Mouse (Mus musculus) ES-Bruce4 (cell line): Measurements from ENCODE around the gene Dhrs7. TPM values are rescaled to one million over a fixed set of nuclear protein-coding genes. Genes with fewer than 3 reads are reported as not detected.

Source experiments
- H3K27ac ChIP-seq: 2 replicates; pipeline ENCODE4 v1.5.1; 2012; ENCODE audit warnings: low read length, inconsistent platforms; ENCODE audit not compliant: insufficient read depth
- H3K27me3 ChIP-seq: 2 replicates; pipeline ENCODE4 v1.6.1; 2012; ENCODE audit warnings: mild to moderate bottlenecking, low read length, inconsistent platforms; ENCODE audit not compliant: control insufficient read depth, poor library complexity, insufficient read depth, severe bottlenecking
- H3K36me3 ChIP-seq: 2 replicates; pipeline ENCODE4 v1.6.1; 2012; ENCODE audit warnings: inconsistent platforms, mild to moderate bottlenecking, low read length, moderate library complexity; ENCODE audit not compliant: control insufficient read depth, poor library complexity, insufficient read depth, severe bottlenecking
- H3K4me1 ChIP-seq: one replicate; pipeline ENCODE4 v1.8.1; 2011; ENCODE audit warnings: low read length; ENCODE audit not compliant: control insufficient read depth, insufficient read depth
- H3K4me3 ChIP-seq: 2 replicates; pipeline ENCODE4 v1.5.1; 2011; ENCODE audit warnings: low read depth, mild to moderate bottlenecking, low read length
- H3K9ac ChIP-seq: 2 replicates; pipeline ENCODE4 v1.6.1; 2012; ENCODE audit warnings: low read depth, mild to moderate bottlenecking, inconsistent platforms; ENCODE audit not compliant: poor library complexity, severe bottlenecking
- H3K9me3 ChIP-seq: replicated peaks from 2 replicates; pipeline ENCODE4 v1.6.1; 2012; ENCODE audit warnings: mild to moderate bottlenecking, low read length, inconsistent platforms; ENCODE audit not compliant: control insufficient read depth, poor library complexity, insufficient read depth, severe bottlenecking
- CTCF ChIP-seq: IDR thresholded peaks from one replicate; pipeline ENCODE4 v1.8.1; 2011; ENCODE audit warnings: low read depth, low read length
- EP300 ChIP-seq: IDR thresholded peaks from 2 replicates; pipeline ENCODE4 v1.6.1; 2011; ENCODE audit warnings: low read depth, low read length; ENCODE audit not compliant: insufficient read depth
- POLR2A ChIP-seq: IDR thresholded peaks from one replicate; pipeline ENCODE4 v1.8.1; 2011; ENCODE audit warnings: low read length; ENCODE audit not compliant: insufficient read depth
- polyA plus RNA-seq: library from polyadenylated mRNA; stranded (reverse); fragments of >200 nt; gene quantifications from 2 replicates; pipeline ENCODE4 v1.2.4, GENCODE M21; 2011; ENCODE audit warnings: low read depth; ENCODE audit not compliant: missing spikeins, insufficient read depth, insufficient read length

Dhrs7 gene
- 38.0 and 42.7 TPM in 2 replicates for polyA plus RNA-seq

DNA sequence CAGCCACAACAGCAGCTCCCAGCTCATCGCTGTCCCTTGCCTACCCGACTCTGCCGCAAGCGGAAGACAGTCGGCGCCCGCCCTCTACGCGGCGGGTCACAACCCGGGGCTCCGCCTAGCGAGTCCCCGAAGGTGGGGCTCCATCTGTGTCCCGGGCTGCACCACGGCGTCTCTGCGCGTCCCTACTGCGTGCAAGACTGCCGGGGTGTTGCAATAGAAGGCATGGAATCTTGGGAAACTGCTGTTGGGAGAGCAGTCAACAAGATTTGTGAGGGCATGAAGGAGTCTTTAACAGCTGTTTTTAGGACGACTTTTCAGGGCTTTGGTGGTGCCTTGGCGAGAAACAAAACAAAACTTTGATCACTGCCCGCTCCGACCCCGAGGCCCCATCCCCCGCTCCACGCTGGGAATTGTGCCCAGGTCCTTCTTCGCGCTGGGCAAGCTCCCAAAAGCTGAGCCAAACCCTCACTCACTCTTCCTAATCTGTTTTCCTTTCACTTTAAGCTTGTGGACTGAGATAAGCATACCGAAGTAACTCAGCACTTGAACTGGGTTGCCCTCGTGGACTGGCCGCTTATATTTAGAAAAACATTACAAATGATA is at the start of gene Dhrs7:
TSS of gene Dhrs7 (minus strand) at position 175 of the 603 bp plus-strand sequence.
- peaks cover 15% of the 10 kb centered on the region for H3K9me3 ChIP-seq
- H3K27me3 ChIP-seq, result no peaks in the 10 kb centered on the region
- H3K9ac ChIP-seq, result peak within 1 kb of the TSS; percentile 35
- peak within 1 kb of the TSS; percentile 70 for H3K4me3 ChIP-seq
- H3K27ac ChIP-seq, result peak within 1 kb of the TSS; percentile 94
- TF ChIP-seq CTCF, result no peak
- TF ChIP-seq POLR2A, result peak; percentile 53
- peak; percentile 60; the same call in 1 of the 2 replicates for TF ChIP-seq EP300
- peaks cover 1% of the 10 kb centered on the region for H3K4me1 ChIP-seq
- no peaks in the 10 kb centered on the region for H3K36me3 ChIP-seq

DNA sequence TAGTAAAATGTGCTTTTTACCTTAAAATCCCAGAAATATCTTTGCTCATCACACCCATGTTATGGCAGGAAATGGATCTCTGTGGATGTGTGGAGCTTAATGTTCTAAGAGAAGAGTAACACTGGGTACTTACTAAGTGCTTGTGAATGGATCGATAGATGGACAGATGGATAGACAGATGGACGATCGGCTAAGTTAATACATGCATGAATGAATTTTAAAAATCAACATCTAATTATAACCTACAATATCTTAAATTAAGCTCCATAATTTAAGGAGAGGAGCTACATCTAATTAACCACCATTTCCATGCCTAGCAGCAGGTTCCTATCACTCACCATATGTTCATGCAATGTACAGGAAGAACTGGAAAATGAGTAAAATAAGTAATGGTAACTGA is 45.3 kb upstream of the Dhrs7 start:
- Histone ChIP-seq H3K4me1 (peaks cover 2% of the 10 kb centered on the region), H3K36me3 (no peaks in the 10 kb centered on the region), H3K27ac (no peak overlapping the region), H3K4me3 (no peak overlapping the region), H3K9me3 (no peaks in the 10 kb centered on the region), H3K9ac (no peak overlapping the region), H3K27me3 (no peaks in the 10 kb centered on the region)
- TF ChIP-seq CTCF (no peak), POLR2A (no peak), EP300 (no peak)

DNA sequence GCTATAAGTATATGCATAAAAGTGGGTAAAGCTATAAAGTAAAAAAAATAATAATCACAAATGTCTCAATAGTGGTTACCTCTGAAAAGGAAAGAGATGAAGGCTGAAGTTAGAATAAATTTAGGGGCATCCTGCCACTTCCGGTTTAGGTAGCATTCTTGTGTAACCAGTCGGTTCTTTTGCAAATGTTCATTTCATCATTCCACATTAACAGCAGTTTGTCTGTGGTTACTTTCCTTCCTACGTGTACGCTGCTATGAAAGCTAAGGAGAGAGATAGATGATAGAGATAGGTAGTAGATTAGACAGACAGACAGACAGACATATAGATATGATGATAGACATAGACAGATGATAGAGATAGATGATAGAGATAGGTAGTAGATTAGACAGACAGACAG is 39.4 kb upstream of the Dhrs7 start:
- Histone ChIP-seq H3K27ac (no peak overlapping the region), H3K36me3 (no peaks in the 10 kb centered on the region), H3K4me3 (no peak overlapping the region), H3K9me3 (no peaks in the 10 kb centered on the region), H3K4me1 (no peaks in the 10 kb centered on the region), H3K27me3 (no peaks in the 10 kb centered on the region), H3K9ac (no peak overlapping the region)
- TF ChIP-seq CTCF (no peak), EP300 (no peak)

DNA sequence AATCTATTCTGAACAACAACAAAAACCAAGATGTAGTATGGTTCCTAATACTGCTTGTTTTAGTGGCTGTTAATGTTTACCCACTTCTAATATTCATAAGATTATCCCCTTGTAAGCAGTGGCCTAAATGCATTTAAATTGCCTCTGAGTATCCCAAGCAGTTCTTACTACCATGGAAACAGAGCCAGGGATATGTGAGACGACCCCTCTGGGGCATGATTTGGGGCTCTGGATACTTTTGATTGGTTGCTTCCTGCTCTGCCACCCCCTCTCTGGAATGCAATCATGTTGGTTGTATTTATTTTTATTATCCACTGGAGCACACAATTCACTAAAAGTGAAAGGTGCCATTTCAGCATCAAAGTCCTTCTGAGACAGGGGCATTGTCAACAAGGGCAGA is 35.3 kb upstream of the Dhrs7 start:
- Histone ChIP-seq H3K27me3 (no peaks in the 10 kb centered on the region), H3K9ac (no peak overlapping the region), H3K27ac (no peak overlapping the region), H3K36me3 (no peaks in the 10 kb centered on the region), H3K9me3 (no peaks in the 10 kb centered on the region), H3K4me1 (no peaks in the 10 kb centered on the region), H3K4me3 (no peak overlapping the region)
- TF ChIP-seq EP300 (no peak), CTCF (no peak), POLR2A (no peak)

DNA sequence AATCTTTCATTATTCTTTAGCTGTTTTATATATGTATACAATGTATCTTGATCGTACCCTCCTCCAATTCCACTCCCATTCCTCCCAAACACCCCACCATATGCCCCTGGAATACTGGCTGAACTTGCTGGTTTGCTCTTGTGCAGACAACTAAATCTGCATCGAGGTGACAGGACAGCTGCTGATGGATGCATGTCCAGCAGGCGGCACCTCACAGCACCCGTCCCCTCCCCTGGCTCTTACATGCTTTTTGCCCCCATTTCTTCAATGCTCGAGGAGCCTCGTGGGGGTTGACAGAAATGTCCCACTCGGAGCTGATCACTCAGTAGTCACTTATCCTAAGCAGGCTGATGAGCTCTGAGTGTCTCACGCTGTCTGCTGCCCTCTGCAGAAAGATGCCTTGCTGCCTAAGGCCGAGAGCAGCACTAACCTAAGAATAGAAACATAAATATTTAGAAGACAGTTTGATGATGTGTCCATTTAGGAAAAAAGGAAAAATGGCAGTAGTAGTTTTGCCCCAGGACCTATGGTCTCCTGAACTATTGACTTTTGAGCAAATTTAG is 30.3 kb upstream of the Dhrs7 start:
- H3K27me3 ChIP-seq, result no peaks in the 10 kb centered on the region
- H3K9ac ChIP-seq, result no peak overlapping the region
- H3K9me3 ChIP-seq, result no peaks in the 10 kb centered on the region
- peaks cover 2% of the 10 kb centered on the region for H3K4me1 ChIP-seq
- H3K27ac ChIP-seq, result no peak overlapping the region
- H3K4me3 ChIP-seq, result no peak overlapping the region
- TF ChIP-seq EP300 (no peak), CTCF (peak; percentile 41)
- H3K36me3 ChIP-seq, result no peaks in the 10 kb centered on the region

DNA sequence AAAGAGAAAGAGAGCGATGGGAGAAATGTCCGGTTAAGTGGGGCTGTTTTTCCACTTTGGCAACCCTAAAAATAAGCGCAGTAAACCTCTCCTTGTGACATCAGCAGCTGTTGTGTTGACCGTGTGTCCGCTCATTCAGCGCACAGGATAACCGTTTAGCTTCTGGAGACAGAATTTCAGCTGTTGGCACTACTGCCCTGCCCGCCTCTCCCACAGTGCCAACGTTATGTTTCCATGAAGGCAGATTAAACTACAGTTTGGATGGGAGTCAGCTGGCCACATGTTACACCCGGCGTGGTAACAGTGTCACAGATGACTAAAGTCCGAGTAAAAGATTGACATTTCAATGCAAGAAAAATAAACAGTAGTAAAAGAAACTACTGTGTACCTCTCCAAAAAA is 29.7 kb upstream of the Dhrs7 start:
- Histone ChIP-seq H3K9me3 (no peaks in the 10 kb centered on the region), H3K27me3 (no peaks in the 10 kb centered on the region), H3K9ac (peak overlapping the region; percentile 36), H3K4me3 (peak overlapping the region; percentile 13; the same call in 1 of the 2 replicates), H3K27ac (no peak overlapping the region), H3K4me1 (peaks cover 2% of the 10 kb centered on the region), H3K36me3 (no peaks in the 10 kb centered on the region)
- TF ChIP-seq EP300, result no peak
- TF ChIP-seq CTCF, result no peak
- no peak for TF ChIP-seq POLR2A
